Mouse (Mus musculus) retina, postnatal 7 days (tissue): ENCODE data around the gene Spire2.
A peak's percentile ranks its signal among the peaks of the same experiment; 100 is the strongest.
"Not testable (repeated sequence)": the region's sequence is repeated elsewhere in the genome, so short reads cannot be mapped to it uniquely, and the experiment has no call there.

Experiments
- DNase-seq: peaks from one replicate; pipeline ENCODE4 v3.0.0-alpha.2; 2012; ENCODE audit warnings: low read depth, low spot score

Gene Spire2

DNA sequence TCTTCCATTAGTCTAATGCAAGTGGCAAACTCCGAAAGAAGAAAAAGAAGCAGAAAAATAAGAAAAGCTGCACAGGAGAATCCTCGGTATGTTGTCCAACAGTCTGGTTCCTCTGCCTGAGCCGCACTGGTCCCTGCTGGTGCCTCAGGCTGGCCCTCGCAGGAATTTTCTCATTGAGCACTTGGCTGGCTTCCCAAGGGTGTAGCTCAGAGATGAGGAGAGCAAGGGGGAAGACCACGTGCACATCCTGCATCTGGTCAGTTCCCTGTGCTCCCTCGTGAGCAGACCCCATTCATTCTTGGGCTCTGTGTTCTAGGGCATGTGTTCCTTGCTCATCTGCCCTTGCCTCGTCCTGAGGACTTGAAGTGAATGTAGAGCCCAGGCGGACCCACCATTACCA is 50.0 kb downstream of the Spire2 start:
- DNase-seq = no peak

- DNase-seq = peak; percentile 31
Observed at GRCm38 (mm10) chr8:123384883-123385540, 52.5 kb downstream of the Spire2 start.

GRCm38 (mm10) chr8:123387041-123387440 is 54.5 kb downstream of the Spire2 start:
- no peak for DNase-seq

- DNase-seq = no peak
Observed at GRCm38 (mm10) chr8:123387801-123388200, 55.3 kb downstream of the Spire2 start.

DNA sequence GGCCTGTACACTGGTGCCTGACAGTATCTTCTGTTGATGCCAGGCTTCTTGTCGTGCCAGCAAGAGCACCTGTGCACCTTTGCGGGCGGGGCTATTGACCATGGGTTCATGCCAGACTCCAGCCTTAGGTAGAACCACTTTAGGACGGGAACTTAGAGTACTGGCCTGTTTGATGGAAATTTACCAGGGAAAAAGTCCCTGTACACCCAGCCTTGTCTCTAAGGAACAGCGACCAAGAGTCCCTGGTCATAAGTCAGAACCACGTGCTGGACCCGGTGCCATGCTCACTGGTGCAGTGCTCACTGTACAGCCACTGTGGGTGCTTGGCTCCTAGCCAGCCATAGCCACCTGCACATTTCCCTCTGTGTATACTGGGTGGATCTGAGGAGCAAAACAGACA is 56.5 kb downstream of the Spire2 start:
- DNase-seq = no peak

DNA sequence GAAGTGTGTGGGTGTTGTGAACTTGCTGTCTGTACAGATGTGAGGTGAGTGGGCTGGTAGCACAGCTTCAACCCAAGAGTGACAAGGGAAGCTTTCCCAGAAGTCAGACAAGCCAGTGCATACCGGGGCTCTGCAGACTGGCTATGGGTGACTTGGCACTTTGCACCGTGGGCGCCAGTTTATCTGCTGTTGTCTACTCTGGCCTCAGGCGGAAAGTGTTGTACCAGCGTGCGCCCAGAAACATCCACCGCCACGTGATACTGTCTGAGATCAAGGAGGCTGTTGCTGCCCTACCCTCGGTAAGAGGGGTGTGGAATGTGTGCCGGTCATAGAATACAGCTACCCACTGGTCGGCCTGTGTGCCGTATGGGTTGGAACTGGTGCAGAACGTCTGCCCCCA is 65.8 kb downstream of the Spire2 start:
- DNase-seq = no peak

DNA sequence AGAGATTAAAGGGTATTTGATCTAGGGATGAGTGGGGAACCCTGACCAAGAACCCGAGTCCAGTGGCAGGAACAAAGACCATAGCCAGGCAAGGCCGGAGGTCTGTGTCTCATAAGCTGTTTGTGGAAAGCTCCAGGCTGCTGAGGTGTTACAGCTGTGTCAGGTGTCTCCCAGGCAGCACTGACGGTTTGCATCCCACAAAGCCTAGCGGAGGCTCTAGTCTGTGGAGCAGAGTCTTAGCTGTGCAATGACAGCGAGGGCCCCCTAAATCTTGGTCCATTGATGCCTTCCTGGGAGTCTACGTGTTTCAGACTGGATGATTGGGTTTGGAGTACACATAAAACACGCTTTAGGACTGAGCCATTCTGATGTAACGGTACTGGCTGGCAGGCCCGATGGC is 69.4 kb downstream of the Spire2 start:
- no peak for DNase-seq

DNA sequence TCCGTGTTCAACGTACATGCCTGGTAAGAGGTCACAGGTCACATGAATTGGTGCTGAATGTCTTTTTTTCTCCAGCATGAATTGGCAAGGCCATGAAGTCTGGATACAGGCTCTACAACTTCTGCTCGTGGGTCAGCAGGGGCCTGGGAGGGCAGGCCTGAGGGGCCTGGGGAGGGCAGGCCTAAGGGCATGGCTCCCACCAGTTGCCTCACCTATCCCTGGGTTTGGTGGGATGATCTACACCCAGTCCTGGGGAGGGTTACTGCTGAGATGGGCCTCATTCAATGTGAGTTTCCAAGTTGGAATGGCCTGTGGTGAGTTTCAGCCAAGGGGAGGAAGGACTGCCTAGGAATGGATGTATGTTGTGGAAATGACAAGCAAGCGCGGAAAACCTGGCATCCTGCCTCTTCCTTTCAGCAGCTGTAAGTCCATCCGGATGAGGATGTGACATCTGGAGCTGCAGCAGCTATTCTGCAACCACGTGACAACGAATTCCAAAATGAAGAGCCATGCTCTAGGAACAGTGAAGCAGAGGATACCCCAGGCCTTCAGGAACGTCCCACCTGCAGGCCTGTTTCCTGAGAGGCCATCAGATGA is 70.3 kb downstream of the Spire2 start:
- no peak for DNase-seq

- no peak for DNase-seq
Observed at GRCm38 (mm10) chr8:123404521-123404920, 72.0 kb downstream of the Spire2 start.

GRCm38 (mm10) chr8:123406786-123407185 is 74.3 kb downstream of the Spire2 start, which contains the start of gene Mc1r:
Gene Mc1r (plus strand): TSS chr8:123407107.
- peak; percentile 74 for DNase-seq

DNA sequence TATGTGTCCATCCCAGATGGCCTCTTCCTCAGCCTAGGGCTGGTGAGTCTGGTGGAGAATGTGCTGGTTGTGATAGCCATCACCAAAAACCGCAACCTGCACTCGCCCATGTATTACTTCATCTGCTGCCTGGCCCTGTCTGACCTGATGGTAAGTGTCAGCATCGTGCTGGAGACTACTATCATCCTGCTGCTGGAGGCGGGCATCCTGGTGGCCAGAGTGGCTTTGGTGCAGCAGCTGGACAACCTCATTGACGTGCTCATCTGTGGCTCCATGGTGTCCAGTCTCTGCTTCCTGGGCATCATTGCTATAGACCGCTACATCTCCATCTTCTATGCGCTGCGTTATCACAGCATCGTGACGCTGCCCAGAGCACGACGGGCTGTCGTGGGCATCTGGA is 75.1 kb downstream of the Spire2 start:
- DNase-seq = no peak

- no peak for DNase-seq
Observed at GRCm38 (mm10) chr8:123408586-123409544, 76.4 kb downstream of the Spire2 start.

GRCm38 (mm10) chr8:123410049-123410587 is 77.6 kb downstream of the Spire2 start:
- DNase-seq = no peak

DNA sequence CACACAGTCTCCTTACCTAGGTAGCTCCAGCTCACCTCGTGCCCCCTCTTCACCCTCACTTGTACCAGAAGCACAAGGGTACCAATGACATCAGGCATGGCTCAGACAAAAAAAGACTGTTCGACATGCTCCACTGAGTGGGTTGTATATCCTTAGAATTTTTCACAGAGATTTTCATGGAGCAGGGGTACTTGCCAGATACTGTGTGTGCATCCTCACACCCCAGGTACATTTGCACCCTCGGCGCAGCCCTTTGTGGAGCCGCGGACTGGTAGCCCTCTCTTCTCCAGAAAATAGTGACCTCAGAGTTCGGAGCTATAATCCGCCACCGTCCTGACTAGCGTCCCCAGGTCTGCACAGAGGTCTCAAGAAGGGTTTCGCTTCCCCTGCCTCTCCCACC is 78.3 kb downstream of the Spire2 start:
- DNase-seq = no peak

DNA sequence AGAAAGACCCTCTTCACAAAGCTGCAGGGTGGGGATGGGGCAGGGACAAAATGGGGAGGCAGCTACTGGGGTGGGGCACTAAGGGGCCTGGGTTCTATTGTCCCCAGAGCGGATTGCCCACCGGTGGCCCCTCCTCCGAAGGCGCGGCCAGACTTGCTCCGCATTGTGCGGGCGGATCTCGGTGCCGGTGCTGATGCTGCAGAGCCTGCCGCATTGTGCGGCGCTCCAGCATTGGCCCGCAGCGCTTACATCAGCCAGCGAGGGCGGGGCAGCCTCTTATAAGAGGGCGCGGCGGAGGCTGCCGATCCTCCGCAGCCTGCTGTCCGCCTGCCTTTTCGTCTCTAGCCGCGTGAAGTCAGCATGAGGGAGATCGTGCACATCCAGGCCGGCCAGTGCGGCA is 78.7 kb downstream of the Spire2 start, which contains the start of gene Tubb3:
Tubb3 (plus strand) TSS at position 179 of the 400 bp plus-strand sequence.
- DNase-seq = peak; percentile 78

DNA sequence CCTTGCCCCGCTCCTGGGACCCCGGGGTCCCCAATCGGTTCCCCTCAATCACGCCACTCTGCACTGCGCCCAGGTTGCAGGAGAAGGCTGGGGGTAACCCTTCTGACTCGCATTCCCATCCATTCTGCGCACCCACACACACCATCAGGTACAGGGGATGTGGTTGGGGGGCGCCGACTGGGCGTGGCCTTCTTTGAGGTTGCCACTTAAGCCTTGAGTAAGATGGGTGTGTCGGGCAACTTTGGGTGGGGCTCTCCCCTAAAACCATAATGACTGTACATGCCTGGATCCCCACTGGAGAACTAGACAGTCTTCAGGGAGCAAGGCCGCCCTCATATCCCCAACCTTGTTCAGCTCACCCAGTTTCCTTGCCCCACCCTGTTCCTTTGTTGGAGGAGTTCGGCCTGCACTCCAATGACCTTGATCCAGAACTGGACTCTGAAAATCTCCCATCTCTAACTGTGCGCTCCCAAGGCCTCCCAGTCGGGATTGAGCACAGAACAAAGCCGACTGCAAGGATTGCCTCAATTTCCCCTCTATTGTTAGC is 79.3 kb downstream of the Spire2 start:
- DNase-seq = no peak

- no peak for DNase-seq
Observed at GRCm38 (mm10) chr8:123412560-123413170, 80.2 kb downstream of the Spire2 start.

DNA sequence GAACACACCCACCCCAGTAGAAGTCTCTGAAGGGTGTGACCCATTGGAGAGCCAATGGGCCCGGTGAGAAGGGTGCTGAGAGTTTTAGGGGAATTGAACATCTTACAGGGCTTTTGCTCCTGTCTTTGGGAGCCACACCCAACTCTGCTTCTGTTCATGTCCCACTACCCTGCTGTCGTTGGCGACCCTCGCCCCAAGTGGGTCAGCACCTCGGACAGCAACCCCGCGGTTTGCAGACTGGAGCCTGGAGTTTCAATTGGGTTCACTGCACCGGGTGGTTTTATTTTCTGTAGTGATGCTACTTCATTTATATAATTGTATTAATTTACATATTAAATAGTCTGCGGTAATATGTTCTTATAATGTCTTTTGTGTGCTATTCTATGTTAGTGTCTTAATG is 81.7 kb downstream of the Spire2 start:
- DNase-seq = no peak

GRCm38 (mm10) chr8:123414997-123415696 is 82.6 kb downstream of the Spire2 start:
- DNase-seq = not testable (repeated sequence)
